Mouse (Mus musculus): ENCODE measurements around the gene Dll4.

The Dll4 gene

DNA sequence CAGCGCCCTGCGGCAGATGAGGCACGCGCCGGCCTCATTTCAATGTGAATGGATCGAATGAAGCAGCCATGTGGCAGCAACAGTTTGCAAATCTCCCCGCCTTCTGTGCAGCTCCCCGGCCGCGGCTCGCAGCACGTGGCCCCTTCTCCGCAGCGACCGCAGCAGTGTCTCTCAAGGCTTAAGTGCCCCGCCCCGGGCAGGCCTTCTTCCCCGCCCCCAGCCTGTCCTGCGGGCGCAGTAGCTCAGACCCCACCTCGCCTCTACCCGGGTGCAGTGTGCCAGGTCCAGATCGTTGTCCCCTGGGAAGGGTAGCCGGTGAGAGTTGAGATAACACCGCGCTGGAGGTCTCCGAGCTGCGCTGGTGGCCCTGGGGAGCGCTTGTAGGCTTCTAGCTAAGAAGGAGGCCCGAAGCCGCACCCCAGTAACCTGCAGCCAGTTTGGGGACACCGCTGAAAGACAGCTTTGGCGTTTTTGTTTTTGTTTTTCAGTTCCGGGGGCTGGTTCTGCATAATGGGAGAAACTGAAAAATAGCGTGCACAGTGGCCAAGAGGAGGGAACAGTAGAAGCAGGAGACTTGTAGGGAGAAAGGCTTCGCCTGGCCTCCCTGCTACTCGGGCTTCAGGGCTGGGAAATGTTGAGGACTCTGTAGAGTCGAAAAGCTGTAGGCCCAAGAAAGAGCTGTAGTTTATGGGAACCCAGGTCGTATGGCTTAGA lies 2.8 kb upstream of the Dll4 start:
- DNase-seq (ENCODE audit: low read depth, low spot score): peak; percentile 65

DNA sequence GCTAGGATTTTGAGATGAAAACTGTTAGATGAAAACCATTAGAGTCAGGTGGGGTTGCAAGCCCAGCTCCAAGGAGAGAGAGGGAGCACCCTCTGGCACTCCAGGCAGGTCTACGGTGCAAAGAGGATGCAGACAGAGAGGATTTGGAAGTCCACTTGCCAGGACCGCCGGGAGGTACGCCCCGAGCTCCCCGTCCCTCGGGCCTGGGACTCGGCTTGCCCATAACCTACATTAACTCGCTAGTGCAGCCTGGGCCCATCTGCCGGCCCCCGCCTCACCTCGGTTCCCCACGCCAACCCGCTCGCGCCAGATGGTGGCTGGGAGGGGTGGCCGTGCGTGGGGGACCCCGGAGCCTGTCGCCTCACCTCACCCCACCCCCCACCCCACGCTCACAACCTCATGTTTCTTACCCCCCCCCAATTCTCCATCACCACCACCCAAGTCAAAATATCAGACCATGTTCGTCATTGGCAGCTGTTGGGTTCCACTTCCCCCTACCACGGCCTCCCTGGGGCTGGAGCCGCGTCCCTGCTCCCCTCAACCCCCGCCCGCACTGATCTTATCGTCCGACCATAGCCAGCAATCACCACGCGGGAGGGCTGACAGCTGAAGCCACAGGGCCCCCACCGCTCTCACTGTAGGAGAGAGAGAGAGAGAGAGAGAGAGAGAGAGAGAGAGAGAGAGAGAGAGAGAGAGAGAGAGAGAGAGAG lies 1.6 kb upstream of the Dll4 start:
- no peaks in the 10 kb centered on the region for H3K36me3 ChIP-seq (ENCODE audit: control insufficient read depth, insufficient read depth, low read length, poor library complexity, severe bottlenecking)
- 0 out of 2 replicates have a peak, but pooled peaks cover 1% of the 10 kb centered on the region for H3K27me3 ChIP-seq (ENCODE audit: control insufficient read depth, insufficient read depth, low read length, poor library complexity, severe bottlenecking)
- peak; percentile 70 for DNase-seq (ENCODE audit: low read depth, low spot score)

More for the DNA sequence above, 2.8 kb upstream of the Dll4 start:
- Histone ChIP-seq H3K36me3 (ENCODE audit: control insufficient read depth, insufficient read depth, low read length, poor library complexity, severe bottlenecking) (no peaks in the 10 kb centered on the region), H3K27me3 (ENCODE audit: control insufficient read depth, insufficient read depth, low read length, poor library complexity, severe bottlenecking) (0 out of 2 replicates have a peak, but pooled peaks cover 1% of the 10 kb centered on the region)

DNA sequence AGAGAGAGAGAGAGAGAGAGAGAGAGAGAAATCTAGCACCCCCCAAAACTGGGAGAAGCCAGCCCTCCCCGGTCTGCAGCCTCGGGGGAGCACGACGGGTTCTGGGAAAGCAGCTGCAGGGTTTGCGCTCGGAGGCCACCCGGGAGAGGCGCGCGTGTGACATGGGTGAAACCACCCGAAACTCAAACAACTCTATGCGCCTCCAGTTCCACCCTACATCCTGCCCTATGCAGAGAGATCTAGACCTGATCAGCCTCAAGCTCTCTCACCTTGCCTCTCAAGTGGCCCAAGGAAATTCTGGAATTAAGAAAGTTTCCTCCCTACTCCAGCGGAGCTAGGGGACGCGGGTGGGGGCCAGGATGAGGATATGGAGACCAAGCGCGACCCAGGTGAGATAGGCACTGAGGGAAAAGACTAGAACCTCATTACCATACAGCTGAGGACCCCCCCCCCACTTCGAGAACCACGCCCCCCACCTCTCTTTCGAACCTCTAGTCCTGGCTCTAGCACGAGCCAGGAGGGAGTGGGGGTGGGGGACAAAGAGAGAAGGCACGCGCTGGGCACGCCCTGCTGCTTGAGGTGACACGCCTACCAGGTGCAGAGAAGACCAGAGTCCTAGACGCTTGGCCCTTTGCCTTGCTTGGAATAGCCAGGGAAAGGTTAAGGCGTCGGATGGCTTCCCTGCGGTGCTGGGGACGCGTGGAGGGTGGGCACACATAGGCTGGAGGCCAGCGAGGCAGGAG lies 837 bp upstream of the Dll4 start:
- H3K36me3 ChIP-seq (ENCODE audit: control insufficient read depth, insufficient read depth, low read length, poor library complexity, severe bottlenecking): no peaks in the 10 kb centered on the region
- 0 out of 2 replicates have a peak, but pooled peaks cover 1% of the 10 kb centered on the region for H3K27me3 ChIP-seq (ENCODE audit: control insufficient read depth, insufficient read depth, low read length, poor library complexity, severe bottlenecking)
- DNase-seq (ENCODE audit: low read depth, low spot score): peak; percentile 62

DNA sequence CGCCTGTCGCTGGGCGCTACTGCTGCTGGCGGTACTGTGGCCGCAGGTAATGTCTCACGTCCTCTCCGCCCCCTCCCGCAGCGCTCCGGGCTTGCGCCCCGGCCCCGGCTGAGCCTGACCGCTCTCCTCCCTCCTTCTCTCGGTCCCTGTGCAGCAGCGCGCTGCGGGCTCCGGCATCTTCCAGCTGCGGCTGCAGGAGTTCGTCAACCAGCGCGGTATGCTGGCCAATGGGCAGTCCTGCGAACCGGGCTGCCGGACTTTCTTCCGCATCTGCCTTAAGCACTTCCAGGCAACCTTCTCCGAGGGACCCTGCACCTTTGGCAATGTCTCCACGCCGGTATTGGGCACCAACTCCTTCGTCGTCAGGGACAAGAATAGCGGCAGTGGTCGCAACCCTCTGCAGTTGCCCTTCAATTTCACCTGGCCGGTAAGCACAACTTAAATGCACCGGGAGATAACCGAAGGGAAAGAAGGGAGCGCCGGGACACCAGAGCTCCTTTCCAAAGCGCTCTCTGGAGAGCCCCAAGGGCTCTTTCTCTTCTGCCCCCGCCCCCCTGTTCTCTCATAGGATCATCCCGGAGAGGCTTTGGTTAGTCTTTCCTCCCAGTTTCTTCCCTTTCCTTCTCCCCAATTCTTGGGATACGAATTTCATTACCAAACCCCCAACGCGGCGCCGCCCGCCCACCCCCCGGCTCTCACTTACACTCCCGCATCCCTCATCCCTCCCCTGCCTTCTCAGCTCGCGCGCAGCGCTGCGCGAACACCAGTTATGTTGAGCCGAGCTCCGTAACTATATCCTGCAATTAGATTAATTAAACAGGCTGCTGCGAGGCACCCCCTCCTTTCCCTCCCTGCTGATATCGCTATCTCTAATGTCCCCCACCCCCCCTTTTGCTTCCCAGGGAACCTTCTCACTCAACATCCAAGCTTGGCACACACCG lies 847 bp downstream of the Dll4 start:
- Histone ChIP-seq H3K27me3 (ENCODE audit: control insufficient read depth, insufficient read depth, low read length, poor library complexity, severe bottlenecking) (0 out of 2 replicates have a peak, but pooled peaks cover 1% of the 10 kb centered on the region), H3K36me3 (ENCODE audit: control insufficient read depth, insufficient read depth, low read length, poor library complexity, severe bottlenecking) (no peaks in the 10 kb centered on the region)
- peak; percentile 27 for DNase-seq (ENCODE audit: low read depth, low spot score)

- H3K36me3 ChIP-seq (ENCODE audit: control insufficient read depth, insufficient read depth, low read length, poor library complexity, severe bottlenecking): no peaks in the 10 kb centered on the region
- H3K27me3 ChIP-seq (ENCODE audit: control insufficient read depth, insufficient read depth, low read length, poor library complexity, severe bottlenecking): no peaks in the 10 kb centered on the region
- peak; percentile 53 for DNase-seq (ENCODE audit: low read depth, low spot score)
Observed at GRCm38 (mm10) chr2:119327102-119327480, 1.5 kb downstream of the Dll4 start.

GRCm38 (mm10) chr2:119327942-119328526 lies 2.5 kb downstream of the Dll4 start:
- no peak for DNase-seq (ENCODE audit: low read depth, low spot score)
- Histone ChIP-seq H3K27me3 (ENCODE audit: control insufficient read depth, insufficient read depth, low read length, poor library complexity, severe bottlenecking) (no peaks in the 10 kb centered on the region), H3K36me3 (ENCODE audit: control insufficient read depth, insufficient read depth, low read length, poor library complexity, severe bottlenecking) (no peaks in the 10 kb centered on the region)

DNA sequence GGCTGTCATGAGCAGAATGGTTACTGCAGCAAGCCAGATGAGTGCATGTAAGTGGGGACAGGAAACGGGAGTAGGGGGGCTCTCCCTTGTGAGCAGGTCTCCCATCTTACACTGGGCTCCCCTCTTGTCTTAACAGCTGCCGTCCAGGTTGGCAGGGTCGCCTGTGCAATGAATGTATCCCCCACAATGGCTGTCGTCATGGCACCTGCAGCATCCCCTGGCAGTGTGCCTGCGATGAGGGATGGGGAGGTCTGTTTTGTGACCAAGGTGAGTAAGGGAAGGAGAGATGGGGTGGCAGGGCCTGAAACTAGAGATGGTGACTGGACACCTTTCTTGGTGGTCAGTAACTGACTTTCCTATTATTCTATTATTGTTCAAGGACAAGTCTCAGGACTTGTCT lies 3.0 kb downstream of the Dll4 start:
- no peak for DNase-seq (ENCODE audit: low read depth, low spot score)
- Histone ChIP-seq H3K27me3 (ENCODE audit: control insufficient read depth, insufficient read depth, low read length, poor library complexity, severe bottlenecking) (no peaks in the 10 kb centered on the region), H3K36me3 (ENCODE audit: control insufficient read depth, insufficient read depth, low read length, poor library complexity, severe bottlenecking) (no peaks in the 10 kb centered on the region)

DNA sequence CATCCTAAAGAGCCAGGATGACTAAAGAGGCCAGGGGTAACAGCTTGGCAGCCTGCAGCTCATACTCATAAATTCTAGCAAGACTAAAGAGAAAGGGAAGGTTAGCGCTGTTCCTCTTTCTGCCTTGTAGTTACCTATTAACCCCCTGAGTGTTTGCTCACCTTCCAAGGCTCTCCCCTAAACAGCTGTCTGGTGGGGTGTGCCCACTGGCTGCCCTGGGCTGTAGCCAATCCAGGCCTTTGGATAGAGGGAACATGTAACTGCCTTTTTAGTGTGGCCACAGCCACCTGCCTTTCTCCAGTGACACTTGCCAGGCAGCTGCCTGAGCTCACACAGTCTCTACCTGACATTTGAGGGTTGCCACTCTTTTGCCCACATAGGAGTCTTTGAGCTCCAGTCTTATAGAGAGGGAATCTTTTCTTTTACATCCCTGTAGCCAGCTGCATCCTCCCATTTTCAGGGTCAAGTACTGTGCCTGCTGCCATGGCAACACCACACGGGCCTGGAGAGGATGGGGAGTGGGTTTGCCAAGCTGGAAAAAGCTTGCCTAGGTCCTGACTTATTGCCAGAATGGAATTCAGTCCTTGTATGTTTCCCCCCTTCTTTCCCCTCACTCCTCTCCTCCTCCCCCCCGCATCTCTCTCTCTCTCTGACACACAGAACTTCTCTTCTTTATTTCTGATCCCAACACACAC lies 3.7 kb downstream of the Dll4 start:
- Histone ChIP-seq H3K36me3 (ENCODE audit: control insufficient read depth, insufficient read depth, low read length, poor library complexity, severe bottlenecking) (no peaks in the 10 kb centered on the region), H3K27me3 (ENCODE audit: control insufficient read depth, insufficient read depth, low read length, poor library complexity, severe bottlenecking) (no peaks in the 10 kb centered on the region)
- DNase-seq (ENCODE audit: low read depth, low spot score): no peak

- Histone ChIP-seq H3K36me3 (ENCODE audit: control insufficient read depth, insufficient read depth, low read length, poor library complexity, severe bottlenecking) (no peaks in the 10 kb centered on the region), H3K27me3 (ENCODE audit: control insufficient read depth, insufficient read depth, low read length, poor library complexity, severe bottlenecking) (no peaks in the 10 kb centered on the region)
- DNase-seq (ENCODE audit: low read depth, low spot score): no peak
Observed at GRCm38 (mm10) chr2:119330795-119331194, 5.2 kb downstream of the Dll4 start.

DNA sequence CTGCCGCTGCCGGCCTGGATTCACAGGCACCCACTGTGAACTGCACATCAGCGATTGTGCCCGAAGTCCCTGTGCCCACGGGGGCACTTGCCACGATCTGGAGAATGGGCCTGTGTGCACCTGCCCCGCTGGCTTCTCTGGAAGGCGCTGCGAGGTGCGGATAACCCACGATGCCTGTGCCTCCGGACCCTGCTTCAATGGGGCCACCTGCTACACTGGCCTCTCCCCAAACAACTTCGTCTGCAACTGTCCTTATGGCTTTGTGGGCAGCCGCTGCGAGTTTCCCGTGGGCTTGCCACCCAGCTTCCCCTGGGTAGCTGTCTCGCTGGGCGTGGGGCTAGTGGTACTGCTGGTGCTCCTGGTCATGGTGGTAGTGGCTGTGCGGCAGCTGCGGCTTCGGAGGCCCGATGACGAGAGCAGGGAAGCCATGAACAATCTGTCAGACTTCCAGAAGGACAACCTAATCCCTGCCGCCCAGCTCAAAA lies 6.6 kb downstream of the Dll4 start:
- no peaks in the 10 kb centered on the region for H3K27me3 ChIP-seq (ENCODE audit: control insufficient read depth, insufficient read depth, low read length, poor library complexity, severe bottlenecking)
- no peaks in the 10 kb centered on the region for H3K36me3 ChIP-seq (ENCODE audit: control insufficient read depth, insufficient read depth, low read length, poor library complexity, severe bottlenecking)
- DNase-seq (ENCODE audit: low read depth, low spot score): no peak

DNA sequence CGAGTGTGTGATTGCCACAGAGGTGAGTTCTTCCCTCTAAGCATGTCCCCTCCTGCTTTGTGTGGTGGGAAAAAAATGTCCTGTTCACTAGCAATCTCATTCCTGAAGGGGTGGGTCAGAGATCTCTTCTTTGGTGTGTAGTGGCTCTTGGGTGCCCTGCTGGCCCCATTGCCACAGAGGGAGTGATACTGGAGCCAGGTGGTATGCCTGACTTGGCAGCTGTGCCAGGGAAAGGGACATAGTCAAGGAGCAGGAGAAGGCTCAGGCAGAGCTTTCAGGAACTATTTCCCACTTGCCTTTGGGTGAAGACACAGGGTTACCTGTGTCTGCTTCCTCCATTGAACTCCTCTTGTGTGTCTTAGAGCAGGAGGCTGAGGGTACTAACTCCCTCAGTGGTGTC lies 8.6 kb downstream of the Dll4 start:
- H3K27me3 ChIP-seq (ENCODE audit: control insufficient read depth, insufficient read depth, low read length, poor library complexity, severe bottlenecking): no peaks in the 10 kb centered on the region
- H3K36me3 ChIP-seq (ENCODE audit: control insufficient read depth, insufficient read depth, low read length, poor library complexity, severe bottlenecking): no peaks in the 10 kb centered on the region
- DNase-seq (ENCODE audit: low read depth, low spot score): no peak

GRCm38 (mm10) chr2:119334964-119335525 lies 9.5 kb downstream of the Dll4 start:
- no peak for DNase-seq (ENCODE audit: low read depth, low spot score)
- no peaks in the 10 kb centered on the region for H3K27me3 ChIP-seq (ENCODE audit: control insufficient read depth, insufficient read depth, low read length, poor library complexity, severe bottlenecking)
- no peaks in the 10 kb centered on the region for H3K36me3 ChIP-seq (ENCODE audit: control insufficient read depth, insufficient read depth, low read length, poor library complexity, severe bottlenecking)

- no peaks in the 10 kb centered on the region for H3K36me3 ChIP-seq (ENCODE audit: control insufficient read depth, insufficient read depth, low read length, poor library complexity, severe bottlenecking)
- DNase-seq (ENCODE audit: low read depth, low spot score): no peak
- no peaks in the 10 kb centered on the region for H3K27me3 ChIP-seq (ENCODE audit: control insufficient read depth, insufficient read depth, low read length, poor library complexity, severe bottlenecking)
Observed at GRCm38 (mm10) chr2:119335535-119335934, 10.0 kb downstream of the Dll4 start.

Data from splenic B cell, adult 2 months (primary cell).